ENCODE assay signal across 11 mouse cellular contexts in the genomic region with DNA sequence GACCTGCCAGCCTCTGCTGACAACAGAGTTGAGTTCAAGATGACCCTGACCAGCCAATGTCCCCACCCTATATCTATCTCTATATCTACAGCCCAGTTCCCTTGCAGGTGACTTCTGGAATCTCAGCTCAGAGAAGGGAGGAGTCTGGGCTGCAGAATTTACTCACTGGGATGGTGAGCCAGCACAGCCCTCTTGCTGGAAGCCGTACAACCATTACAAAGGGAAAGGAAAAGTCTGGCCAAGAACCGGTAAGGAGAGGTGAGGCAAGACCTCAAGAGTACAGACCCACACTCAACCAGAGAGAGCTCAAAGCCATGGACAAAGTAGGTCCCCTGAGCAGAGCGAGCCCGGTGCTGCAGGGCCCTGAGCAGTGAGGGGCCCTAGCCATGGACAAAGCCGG. TPM values are rescaled to one million over a fixed set of nuclear protein-coding genes. Genes with fewer than 3 reads are reported as not detected.
"Had no signal": no experiment of that assay in that cellular context is flagged by ENCODE, and none has a peak within 500 bp of the region (broad histone marks: within the 10 kb centered on the region; RNA-seq: fewer than 3 reads in every experiment).

No protein-coding gene starts in this region.

- ATAC-seq: inflammation-experienced regulatory T-cells, adult 6 months had no signal

- H3K4me2 ChIP-seq: neural tube, embryonic 12.5 days had no signal

- H3K27ac ChIP-seq: liver, embryonic 14.5 days; midbrain, embryonic 10.5 days; neural tube, embryonic 12.5 days had no signal

- H3K36me3 ChIP-seq: neural tube, embryonic 12.5 days had no signal

- H3K4me3 ChIP-seq: midbrain, embryonic 10.5 days; neural tube, embryonic 12.5 days had no signal

- H3K9ac ChIP-seq: liver, embryonic 14.5 days; neural tube, embryonic 12.5 days had no signal

- H3K27me3 ChIP-seq: neural tube, embryonic 12.5 days had no signal

- H3K9me3 ChIP-seq: midbrain, embryonic 10.5 days; neural tube, embryonic 12.5 days had no signal

- DNase-seq: kidney, adult 8-10 months; kidney, postnatal 36 days; layer of hippocampus, adult 9-11 months; lung, postnatal 4 days; midbrain, embryonic 14.5 days; thymus, postnatal 4 days had no signal

RNA-seq across cellular contexts. Expression of a gene that starts 36.2 kb away (rescaled TPM):
- total RNA-seq: neutrophil, adult 5-6 weeks had no signal
